Mouse (Mus musculus) inflammation-experienced regulatory T-cells, adult 6 months (primary cell): ENCODE measurements at regions not wholly inside any gene's neighbourhood (a gene's known extent, or its start where the extent isn't known, plus 50 kb on each side); places are given as distances from the start of the nearest gene placed in this dataset.

Experiments
- ATAC-seq: one replicate; pipeline ENCODE4 v1.8.0; 2017

- no peak for ATAC-seq
These were observed 70.9 kb downstream of the Asb1 start for GRCm38 (mm10) chr1:91611281-91611680.

- ATAC-seq: no peak
These were observed 71.3 kb downstream of the Asb1 start for GRCm38 (mm10) chr1:91611694-91612093.

DNA sequence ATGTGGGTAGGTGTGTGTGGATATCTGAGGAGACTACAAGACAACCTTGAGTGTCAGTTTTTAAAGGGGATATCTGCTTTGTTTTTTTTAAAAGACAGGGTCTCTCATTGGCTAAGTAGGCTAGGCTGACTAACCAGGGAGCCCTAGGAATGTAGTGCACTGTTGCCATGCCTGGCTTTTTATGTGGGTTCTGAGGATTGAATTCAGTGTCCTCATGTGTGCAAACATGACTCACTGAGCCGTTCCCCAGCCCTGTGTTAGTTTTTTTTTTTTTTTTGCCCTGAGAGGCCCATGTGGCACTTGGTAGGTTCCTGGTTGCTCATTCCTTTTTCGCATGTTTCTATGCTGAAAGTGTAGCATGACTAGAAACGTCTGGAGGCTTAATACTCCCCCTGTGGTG, 72.6 kb downstream of the Asb1 start:
- ATAC-seq: no peak

DNA sequence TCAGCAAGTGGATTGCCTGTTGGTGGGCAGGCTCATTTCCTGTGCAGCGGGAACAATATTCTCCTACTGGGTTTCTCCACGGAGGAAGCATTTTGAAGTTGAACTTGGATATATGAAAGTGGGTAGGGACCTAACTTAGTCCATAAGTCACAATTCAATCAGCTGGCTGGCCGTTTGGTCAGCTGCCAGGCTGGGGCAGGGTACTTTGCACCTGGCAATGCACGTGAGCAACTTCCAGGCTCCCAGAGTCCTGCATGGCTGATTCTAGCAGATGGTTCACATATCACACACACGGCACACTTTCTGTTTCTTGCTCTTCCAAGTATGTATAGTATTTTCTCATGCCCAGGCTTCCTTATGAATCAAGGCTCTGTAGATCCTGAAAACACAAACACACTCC, 75.1 kb downstream of the Asb1 start:
- no peak for ATAC-seq

DNA sequence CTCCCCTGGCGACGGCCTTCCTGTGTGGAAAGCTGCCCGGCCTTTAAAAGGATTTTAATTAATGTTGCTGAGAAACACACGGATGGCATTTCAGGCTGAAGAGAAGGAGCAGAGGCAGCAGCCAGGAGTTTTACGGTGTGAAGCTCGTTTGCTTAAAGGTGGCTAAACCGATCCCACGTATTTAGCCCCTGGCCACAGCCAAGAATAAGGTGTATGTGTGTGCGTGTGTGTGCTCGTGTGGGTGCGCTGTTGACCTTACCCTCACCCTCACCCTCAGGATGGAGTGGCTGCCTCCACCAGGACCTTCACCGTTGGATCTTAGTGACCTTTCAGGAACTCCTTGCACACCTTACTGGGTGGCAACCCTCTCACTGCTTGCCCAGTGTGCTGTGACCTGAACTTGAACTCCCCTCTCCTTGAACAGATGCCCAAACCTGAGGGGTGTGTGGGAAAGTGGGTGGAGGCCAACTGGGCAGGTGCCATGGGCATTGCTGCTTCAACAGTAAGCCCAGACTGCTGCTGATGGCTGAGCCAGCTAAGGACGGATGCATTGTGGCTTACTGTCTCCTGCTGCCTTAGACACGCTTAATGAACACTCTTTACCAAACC, 78.3 kb downstream of the Asb1 start:
- ATAC-seq: no peak

- ATAC-seq: no peak
These were observed 80.8 kb downstream of the Asb1 start for GRCm38 (mm10) chr1:91621141-91621540.

DNA sequence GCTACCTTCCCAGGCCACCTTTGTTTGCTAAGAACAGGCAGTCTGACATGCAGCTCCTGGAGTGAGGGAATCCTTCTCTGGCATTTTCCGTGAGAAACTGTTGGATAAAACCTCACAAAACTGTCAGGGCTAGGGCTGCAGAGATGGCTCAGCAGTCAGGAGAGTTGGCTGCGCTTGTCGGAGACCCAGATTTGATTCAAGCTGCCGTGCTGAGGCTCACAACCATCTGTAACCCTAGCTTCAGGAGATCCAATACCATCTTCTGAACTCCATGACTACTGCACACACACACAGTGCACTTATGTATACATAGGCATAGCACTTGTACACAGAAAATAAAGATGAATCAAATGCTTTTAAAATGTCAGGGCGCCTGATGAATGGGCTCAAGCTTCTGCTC, 82.5 kb downstream of the Asb1 start:
- no peak for ATAC-seq

DNA sequence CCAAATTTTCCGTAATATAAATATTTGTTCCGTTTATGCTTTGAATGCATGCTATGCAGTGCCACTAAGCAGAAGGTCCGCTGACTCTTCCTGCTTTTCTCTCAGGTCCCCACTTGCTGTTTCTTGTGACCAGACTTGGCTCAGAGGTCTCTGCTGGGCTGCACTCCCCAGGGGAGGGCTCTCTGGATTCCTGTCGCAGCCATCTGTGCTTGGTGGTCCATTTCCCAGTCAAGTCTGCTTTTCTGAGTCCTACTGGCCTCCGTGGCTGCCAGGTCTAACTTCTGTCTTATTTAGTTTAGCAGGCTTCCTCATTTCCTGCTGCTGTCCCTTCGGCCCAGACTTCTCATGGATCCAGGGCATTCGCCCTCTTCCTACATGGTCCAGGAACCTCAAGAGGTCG, 83.7 kb downstream of the Asb1 start:
- no peak for ATAC-seq

DNA sequence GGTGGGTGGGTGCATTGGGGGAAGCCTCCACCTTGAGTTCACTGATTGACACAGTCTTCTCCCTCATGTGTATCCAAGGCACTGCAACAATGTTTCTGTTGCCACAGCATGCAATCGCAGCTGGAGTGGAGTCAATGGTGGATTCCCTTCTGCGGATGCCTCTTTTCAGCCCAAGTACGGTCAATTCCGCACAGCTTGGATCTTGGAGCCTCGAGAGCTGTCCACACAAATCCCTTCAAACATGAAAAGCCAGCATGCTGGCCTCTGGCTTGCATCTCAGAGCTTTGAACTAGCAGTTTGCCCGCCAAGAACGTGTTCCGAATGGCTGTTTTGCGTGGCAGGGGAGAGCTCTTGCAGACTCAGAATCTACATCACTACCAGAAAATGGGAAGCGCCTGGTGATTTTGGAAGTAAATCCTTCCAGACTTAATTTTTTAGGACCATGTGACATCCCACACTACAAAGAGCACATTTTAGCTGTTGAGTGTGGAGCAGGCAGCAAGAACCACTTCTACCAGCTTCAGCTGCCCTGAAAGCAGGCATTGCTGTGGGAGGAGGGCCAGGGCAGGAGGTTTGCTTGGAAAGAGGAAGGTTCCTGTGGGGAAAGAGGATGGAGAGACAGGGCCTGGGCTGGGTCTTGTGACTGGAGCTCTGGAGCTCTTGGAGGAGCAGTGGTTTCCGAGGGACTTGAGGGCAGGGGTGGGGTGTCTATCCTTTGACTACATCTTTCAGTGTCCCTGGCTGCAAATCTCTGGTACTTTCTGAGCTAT, 84.4 kb downstream of the Asb1 start:
- ATAC-seq: no peak

DNA sequence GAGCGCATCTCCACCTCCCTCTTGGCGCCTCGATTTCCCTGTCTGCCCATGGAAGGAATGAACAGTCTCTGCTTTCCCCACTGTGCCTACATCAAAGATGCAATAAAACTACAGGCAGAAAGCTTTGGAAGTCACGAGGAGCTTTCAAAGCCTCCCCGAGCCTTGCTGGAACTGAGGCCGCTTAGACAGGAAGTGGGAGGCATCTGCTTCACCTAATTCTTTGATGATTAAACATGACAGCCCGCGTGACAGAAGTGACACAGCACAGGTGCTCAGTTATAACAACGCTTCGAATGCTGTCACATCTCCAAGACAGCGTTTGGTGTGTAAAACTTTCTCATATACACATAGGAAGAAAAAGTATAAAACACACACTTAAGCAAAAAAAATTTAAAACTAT, 85.7 kb downstream of the Asb1 start:
- peak; percentile 77 for ATAC-seq

- no peak for ATAC-seq
These were observed 89.9 kb downstream of the Asb1 start for GRCm38 (mm10) chr1:91630206-91630605.

GRCm38 (mm10) chr1:91630871-91631410, 90.6 kb downstream of the Asb1 start:
- no peak for ATAC-seq

DNA sequence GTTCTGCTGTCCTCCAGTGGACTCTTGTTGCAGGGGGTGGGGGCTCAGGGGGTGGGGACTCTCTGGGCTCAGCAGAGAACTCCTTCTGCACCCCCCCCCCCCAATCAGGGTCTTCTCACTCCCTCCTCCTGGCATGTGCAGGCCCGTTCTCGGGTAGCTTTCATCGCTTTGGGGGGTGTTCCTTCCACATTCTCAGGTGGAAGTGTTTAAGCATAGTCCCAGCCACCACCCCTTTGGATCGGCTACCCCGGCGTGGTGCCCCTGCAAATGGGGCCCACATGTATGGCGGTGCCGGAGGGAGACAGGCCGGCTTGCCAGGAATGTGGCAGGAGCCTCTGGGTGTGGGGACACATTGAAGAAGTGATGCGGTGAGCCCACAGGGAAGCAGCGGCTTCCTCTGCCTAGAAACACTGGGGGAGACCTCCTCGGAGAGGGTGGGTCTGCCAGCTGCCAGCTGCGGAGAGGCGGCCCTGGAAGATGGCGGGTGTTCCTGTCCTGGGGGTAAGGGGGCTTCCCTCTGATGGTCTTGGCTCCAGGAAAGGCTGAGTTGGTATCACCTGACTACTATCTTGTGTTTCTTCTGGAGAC, 92.7 kb downstream of the Asb1 start:
- ATAC-seq: no peak

GRCm38 (mm10) chr1:91636571-91636970, 96.2 kb downstream of the Asb1 start:
- no peak for ATAC-seq

GRCm38 (mm10) chr1:91640551-91640950, 100.2 kb downstream of the Asb1 start:
- no peak for ATAC-seq

DNA sequence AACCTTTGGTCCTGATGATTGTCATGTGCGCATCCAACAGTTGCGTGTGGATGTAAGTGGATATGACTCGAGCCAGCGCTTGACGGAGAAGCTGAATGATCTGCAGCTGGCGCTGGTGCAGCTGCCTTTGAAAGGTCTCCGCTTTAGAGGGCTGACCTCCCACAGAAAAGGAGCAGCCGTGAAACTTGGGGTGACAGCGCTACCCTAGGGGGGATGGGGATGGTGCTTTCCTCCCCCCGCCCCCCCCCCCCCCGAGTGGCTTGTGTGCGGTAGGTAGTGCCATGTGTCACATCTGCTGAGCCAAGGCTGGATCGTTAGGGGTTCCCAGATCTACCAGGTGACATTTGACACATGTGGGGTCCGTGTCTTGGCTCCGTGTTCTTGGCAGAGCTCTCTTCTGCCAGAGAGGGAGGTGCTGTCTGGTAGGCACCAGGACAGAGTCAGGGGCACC, 118.7 kb downstream of the Asb1 start:
- no peak for ATAC-seq

DNA sequence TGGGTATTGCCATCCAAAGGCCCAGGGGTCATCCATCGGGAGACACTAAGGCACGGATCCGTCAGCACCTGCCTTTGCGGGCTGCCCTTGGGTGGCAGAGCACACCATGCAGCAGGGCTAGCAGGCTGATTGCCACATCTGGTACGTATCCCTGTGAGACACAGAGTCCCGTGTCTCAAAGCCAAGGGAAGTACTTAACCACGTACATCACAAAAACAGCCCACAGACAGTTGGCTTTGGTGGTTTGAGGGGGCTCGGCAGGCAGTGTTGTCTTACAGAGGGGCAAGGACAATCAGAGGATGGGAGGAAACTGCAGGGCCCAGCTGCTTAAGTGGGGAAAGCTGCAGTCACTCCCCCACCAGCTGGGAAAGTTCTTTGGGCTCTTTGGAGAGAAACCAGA, 119.1 kb downstream of the Asb1 start:
- ATAC-seq: no peak

DNA sequence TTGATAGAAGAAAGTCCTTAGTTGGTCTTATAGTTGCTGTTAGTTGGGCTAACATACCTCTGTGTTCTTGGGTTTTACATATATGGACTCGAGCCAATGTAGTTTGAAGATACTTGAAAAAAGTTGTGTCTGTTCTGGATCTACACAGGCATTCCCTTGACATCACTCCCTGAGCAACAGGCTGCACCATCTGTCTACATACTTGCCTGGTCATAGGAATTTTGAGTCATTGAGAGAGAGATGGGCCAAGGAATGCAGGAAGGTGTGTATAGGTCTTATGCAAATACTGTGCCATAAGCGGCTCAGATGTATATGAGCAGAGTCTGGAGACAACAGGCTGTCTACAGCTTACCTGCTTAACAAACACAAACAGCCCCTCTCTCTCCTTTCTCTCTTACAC, 122.9 kb downstream of the Asb1 start:
- no peak for ATAC-seq

GRCm38 (mm10) chr1:91664622-91665021, 124.3 kb downstream of the Asb1 start:
- no peak for ATAC-seq

- no peak for ATAC-seq
These were observed 128.2 kb downstream of the Asb1 start for GRCm38 (mm10) chr1:91668530-91668929.

DNA sequence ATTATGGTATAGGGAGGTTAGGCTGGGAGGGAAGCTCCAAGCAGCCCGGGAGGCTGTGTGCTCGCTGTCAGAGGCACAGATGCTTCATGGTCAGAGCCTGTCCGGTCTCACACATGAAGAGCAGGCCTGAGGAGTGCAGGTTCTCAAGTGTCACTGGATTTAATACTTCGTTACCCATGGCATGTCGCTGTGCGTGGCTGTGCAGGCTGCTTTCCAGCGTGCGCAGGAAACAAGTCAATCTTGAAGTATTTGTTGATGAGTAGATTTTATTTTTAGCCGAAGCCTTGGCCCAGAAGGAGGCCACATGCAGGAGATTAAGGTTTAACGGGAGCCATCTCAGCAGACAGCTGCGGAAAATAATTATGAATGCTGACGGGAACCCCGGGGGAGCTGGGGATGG, 130.3 kb upstream of the Twist2 start:
- no peak for ATAC-seq

- ATAC-seq: no peak
These were observed 127.1 kb upstream of the Twist2 start for GRCm38 (mm10) chr1:91674082-91674655.

DNA sequence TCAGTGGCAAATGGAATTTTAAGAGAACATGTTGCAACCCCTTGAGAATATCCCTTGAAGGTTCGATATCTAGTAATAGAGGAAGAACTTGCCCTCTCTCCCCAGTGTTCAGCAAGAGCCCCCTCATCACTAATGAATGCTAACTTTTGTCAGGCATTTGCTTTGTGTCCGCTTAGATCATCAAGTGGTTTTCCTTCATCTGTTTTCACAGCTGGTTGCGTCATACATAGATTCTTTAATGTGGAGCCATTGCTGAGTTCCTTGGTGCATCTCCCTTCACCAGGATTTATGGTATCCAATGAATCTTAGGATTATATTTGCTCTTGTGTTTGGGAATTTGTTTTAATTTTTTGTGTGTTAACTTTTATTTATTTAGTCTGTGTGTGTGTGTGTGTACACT, 124.2 kb upstream of the Twist2 start:
- ATAC-seq: no peak

- no peak for ATAC-seq
These were observed 122.5 kb upstream of the Twist2 start for GRCm38 (mm10) chr1:91678789-91679188.
